Mouse (Mus musculus): ENCODE measurements around the gene Camta1.
"Not testable (repeated sequence)": the region's sequence is repeated elsewhere in the genome, so short reads cannot be mapped to it uniquely, and the experiment has no call there.

Gene Camta1

GRCm38 (mm10) chr4:150898716-150899365, 962.8 kb downstream of the Camta1 start:
- no peak for DNase-seq (ENCODE audit: low read depth, low spot score)

GRCm38 (mm10) chr4:150896896-150897624, 964.6 kb downstream of the Camta1 start:
- no peak for DNase-seq (ENCODE audit: low read depth, low spot score)

- no peak for DNase-seq (ENCODE audit: low read depth, low spot score)
Measured at GRCm38 (mm10) chr4:150894718-150895501, 966.8 kb downstream of the Camta1 start.

GRCm38 (mm10) chr4:150891308-150891707, 970.4 kb downstream of the Camta1 start:
- DNase-seq (ENCODE audit: low read depth, low spot score), result no peak

- no peak for DNase-seq (ENCODE audit: low read depth, low spot score)
Measured at GRCm38 (mm10) chr4:150889955-150890315, 971.7 kb downstream of the Camta1 start.

GRCm38 (mm10) chr4:150889273-150889954, 972.3 kb downstream of the Camta1 start:
- no peak for DNase-seq (ENCODE audit: low read depth, low spot score)

GRCm38 (mm10) chr4:150888492-150888891, 973.2 kb downstream of the Camta1 start:
- DNase-seq (ENCODE audit: low read depth, low spot score), result no peak

- no peak for DNase-seq (ENCODE audit: low read depth, low spot score)
Measured at GRCm38 (mm10) chr4:150887903-150888302, 973.8 kb downstream of the Camta1 start.

GRCm38 (mm10) chr4:150882632-150883031, 979.0 kb downstream of the Camta1 start:
- no peak for DNase-seq (ENCODE audit: low read depth, low spot score)

- no peak for DNase-seq (ENCODE audit: low read depth, low spot score)
Measured at GRCm38 (mm10) chr4:150880364-150880763, 981.3 kb downstream of the Camta1 start.

- no peak for DNase-seq (ENCODE audit: low read depth, low spot score)
Measured at GRCm38 (mm10) chr4:150879631-150880030, 982.0 kb downstream of the Camta1 start.

GRCm38 (mm10) chr4:150875393-150875792, 986.3 kb downstream of the Camta1 start:
- no peak for DNase-seq (ENCODE audit: low read depth, low spot score)

- not testable (repeated sequence) for DNase-seq (ENCODE audit: low read depth, low spot score)
Measured at GRCm38 (mm10) chr4:150874416-150874815, 987.3 kb downstream of the Camta1 start.

GRCm38 (mm10) chr4:150872681-150873080, 989.0 kb downstream of the Camta1 start:
- no peak for DNase-seq (ENCODE audit: low read depth, low spot score)

- DNase-seq (ENCODE audit: low read depth, low spot score), result no peak
Measured at GRCm38 (mm10) chr4:150872139-150872651, 989.5 kb downstream of the Camta1 start.

- no peak for DNase-seq (ENCODE audit: low read depth, low spot score)
Measured at GRCm38 (mm10) chr4:150871392-150872138, 990.1 kb downstream of the Camta1 start.

- no peak for DNase-seq (ENCODE audit: low read depth, low spot score)
Measured at GRCm38 (mm10) chr4:150870963-150871391, 990.7 kb downstream of the Camta1 start.

GRCm38 (mm10) chr4:150869276-150870197, 992.1 kb downstream of the Camta1 start:
- DNase-seq (ENCODE audit: low read depth, low spot score), result no peak

GRCm38 (mm10) chr4:150868859-150869258, 992.8 kb downstream of the Camta1 start:
- no peak for DNase-seq (ENCODE audit: low read depth, low spot score)

- no peak for DNase-seq (ENCODE audit: low read depth, low spot score)
Measured at GRCm38 (mm10) chr4:150868161-150868560, 993.5 kb downstream of the Camta1 start.

Data from brain, embryonic 18.5 days (tissue).